Mouse (Mus musculus): ENCODE results near the gene Mark1.

GRCm38 (mm10) chr1:184905371-184905770 is 94.0 kb downstream of the Mark1 start:
- TF ChIP-seq CTCF (IDR thresholded peaks at IDR 0.05; ENCODE audit: insufficient read depth, low read depth, low read length), result no peak
- TF ChIP-seq POLR2A (IDR thresholded peaks at IDR 0.05; ENCODE audit: insufficient read depth, low read depth, low read length), result no peak

Data from olfactory bulb, adult 2 months (tissue).